Mouse (Mus musculus): ENCODE measurements around the gene Stk32c. TPM values are rescaled to one million over a fixed set of nuclear protein-coding genes. Genes with fewer than 3 reads are reported as not detected.
A peak's percentile ranks its signal among the peaks of the same experiment; 100 is the strongest.

Gene Stk32c
- polyA plus RNA-seq, 1 experiment from 2014 or later: 2.3 TPM

GRCm38 (mm10) chr7:139079141-139079540, 134.0 kb downstream of the Stk32c start:
- H3K9ac ChIP-seq (replicated peaks; ENCODE audit: low read depth, low read length): no peak overlapping the region
- H3K27ac ChIP-seq (ENCODE audit: low read length): no peak overlapping the region
- H3K4me1 ChIP-seq (replicated peaks; ENCODE audit: control insufficient read depth, insufficient read depth, low read length): peaks cover 34% of the 10 kb centered on the region
- no peak overlapping the region for H3K4me3 ChIP-seq (replicated peaks; ENCODE audit: low read length)
- H3K36me3 ChIP-seq (ENCODE audit: control insufficient read depth, insufficient read depth): no peaks in the 10 kb centered on the region
- H3K9me3 ChIP-seq (ENCODE audit: control insufficient read depth, low read length): no peaks in the 10 kb centered on the region
- H3K27me3 ChIP-seq (replicated peaks; ENCODE audit: control insufficient read depth, insufficient read depth, low read length): peaks cover 4% of the 10 kb centered on the region
- 80% methylated on average over 7 of the region's 7 CpGs for WGBS
- ATAC-seq: no peak
- H3K4me2 ChIP-seq (ENCODE audit: low read length): no peak overlapping the region

GRCm38 (mm10) chr7:139078181-139078580, 134.9 kb downstream of the Stk32c start:
- Histone ChIP-seq H3K27me3 (replicated peaks; ENCODE audit: control insufficient read depth, insufficient read depth, low read length) (peaks cover 4% of the 10 kb centered on the region), H3K27ac (ENCODE audit: low read length) (no peak overlapping the region), H3K4me2 (ENCODE audit: low read length) (no peak overlapping the region), H3K9me3 (ENCODE audit: control insufficient read depth, low read length) (no peaks in the 10 kb centered on the region), H3K4me3 (replicated peaks; ENCODE audit: low read length) (no peak overlapping the region), H3K9ac (replicated peaks; ENCODE audit: low read depth, low read length) (no peak overlapping the region), H3K36me3 (ENCODE audit: control insufficient read depth, insufficient read depth) (no peaks in the 10 kb centered on the region), H3K4me1 (replicated peaks; ENCODE audit: control insufficient read depth, insufficient read depth, low read length) (peaks cover 34% of the 10 kb centered on the region)
- 22% methylated on average over 6 of the region's 6 CpGs for WGBS
- peak; percentile 79 for ATAC-seq

GRCm38 (mm10) chr7:139077283-139077682, 135.8 kb downstream of the Stk32c start:
- peaks cover 34% of the 10 kb centered on the region for H3K4me1 ChIP-seq (replicated peaks; ENCODE audit: control insufficient read depth, insufficient read depth, low read length)
- ATAC-seq: peak; percentile 46
- H3K9ac ChIP-seq (replicated peaks; ENCODE audit: low read depth, low read length): no peak overlapping the region
- 0 out of 2 replicates have a peak overlapping the region, but pooled peaks have one; percentile 41 for H3K27ac ChIP-seq (ENCODE audit: low read length)
- peaks cover 4% of the 10 kb centered on the region for H3K27me3 ChIP-seq (replicated peaks; ENCODE audit: control insufficient read depth, insufficient read depth, low read length)
- 9% methylated on average over 7 of the region's 7 CpGs for WGBS
- H3K4me3 ChIP-seq (replicated peaks; ENCODE audit: low read length): no peak overlapping the region
- H3K9me3 ChIP-seq (ENCODE audit: control insufficient read depth, low read length): no peaks in the 10 kb centered on the region
- H3K36me3 ChIP-seq (ENCODE audit: control insufficient read depth, insufficient read depth): no peaks in the 10 kb centered on the region
- H3K4me2 ChIP-seq (ENCODE audit: low read length): no peak overlapping the region

- H3K4me1 ChIP-seq (replicated peaks; ENCODE audit: control insufficient read depth, insufficient read depth, low read length): peaks cover 34% of the 10 kb centered on the region
- no peak overlapping the region for H3K9ac ChIP-seq (replicated peaks; ENCODE audit: low read depth, low read length)
- H3K4me3 ChIP-seq (replicated peaks; ENCODE audit: low read length): no peak overlapping the region
- 18% methylated on average over 14 of the region's 14 CpGs for WGBS
- ATAC-seq: no peak
- H3K27me3 ChIP-seq (replicated peaks; ENCODE audit: control insufficient read depth, insufficient read depth, low read length): peaks cover 9% of the 10 kb centered on the region; the same call in 1 of the 2 replicates
- H3K4me2 ChIP-seq (ENCODE audit: low read length): no peak overlapping the region
- no peak overlapping the region for H3K27ac ChIP-seq (ENCODE audit: low read length)
- H3K36me3 ChIP-seq (ENCODE audit: control insufficient read depth, insufficient read depth): no peaks in the 10 kb centered on the region
- no peaks in the 10 kb centered on the region for H3K9me3 ChIP-seq (ENCODE audit: control insufficient read depth, low read length)
Measured at GRCm38 (mm10) chr7:139075054-139075794, 137.9 kb downstream of the Stk32c start.

GRCm38 (mm10) chr7:139074189-139074588, 138.9 kb downstream of the Stk32c start:
- no peak overlapping the region for H3K4me2 ChIP-seq (ENCODE audit: low read length)
- no peak for ATAC-seq
- WGBS: 38% methylated on average over 6 of the region's 6 CpGs
- peaks cover 34% of the 10 kb centered on the region for H3K4me1 ChIP-seq (replicated peaks; ENCODE audit: control insufficient read depth, insufficient read depth, low read length)
- H3K27me3 ChIP-seq (replicated peaks; ENCODE audit: control insufficient read depth, insufficient read depth, low read length): peaks cover 9% of the 10 kb centered on the region; the same call in 1 of the 2 replicates
- H3K9ac ChIP-seq (replicated peaks; ENCODE audit: low read depth, low read length): no peak overlapping the region
- no peaks in the 10 kb centered on the region for H3K36me3 ChIP-seq (ENCODE audit: control insufficient read depth, insufficient read depth)
- H3K27ac ChIP-seq (ENCODE audit: low read length): no peak overlapping the region
- no peak overlapping the region for H3K4me3 ChIP-seq (replicated peaks; ENCODE audit: low read length)
- no peaks in the 10 kb centered on the region for H3K9me3 ChIP-seq (ENCODE audit: control insufficient read depth, low read length)

- peak; percentile 81 for ATAC-seq
- H3K4me1 ChIP-seq (replicated peaks; ENCODE audit: control insufficient read depth, insufficient read depth, low read length): no peaks in the 10 kb centered on the region
- no peak overlapping the region for H3K4me2 ChIP-seq (ENCODE audit: low read length)
- H3K9ac ChIP-seq (replicated peaks; ENCODE audit: low read depth, low read length): no peak overlapping the region
- no peaks in the 10 kb centered on the region for H3K36me3 ChIP-seq (ENCODE audit: control insufficient read depth, insufficient read depth)
- H3K27me3 ChIP-seq (replicated peaks; ENCODE audit: control insufficient read depth, insufficient read depth, low read length): peaks cover 5% of the 10 kb centered on the region; the same call in 1 of the 2 replicates
- H3K4me3 ChIP-seq (replicated peaks; ENCODE audit: low read length): no peak overlapping the region
- no peak overlapping the region for H3K27ac ChIP-seq (ENCODE audit: low read length)
- 2% methylated on average over 2 of the region's 2 CpGs for WGBS
- no peaks in the 10 kb centered on the region for H3K9me3 ChIP-seq (ENCODE audit: control insufficient read depth, low read length)
Measured at GRCm38 (mm10) chr7:139068182-139068623, 144.9 kb downstream of the Stk32c start.

GRCm38 (mm10) chr7:139063406-139063805, 149.7 kb downstream of the Stk32c start:
- 53% methylated on average over 4 of the region's 4 CpGs for WGBS
- no peak overlapping the region for H3K4me3 ChIP-seq (replicated peaks; ENCODE audit: low read length)
- no peak overlapping the region for H3K9ac ChIP-seq (replicated peaks; ENCODE audit: low read depth, low read length)
- no peaks in the 10 kb centered on the region for H3K4me1 ChIP-seq (replicated peaks; ENCODE audit: control insufficient read depth, insufficient read depth, low read length)
- no peaks in the 10 kb centered on the region for H3K36me3 ChIP-seq (ENCODE audit: control insufficient read depth, insufficient read depth)
- no peak overlapping the region for H3K4me2 ChIP-seq (ENCODE audit: low read length)
- ATAC-seq: no peak
- H3K9me3 ChIP-seq (ENCODE audit: control insufficient read depth, low read length): no peaks in the 10 kb centered on the region
- H3K27ac ChIP-seq (ENCODE audit: low read length): no peak overlapping the region
- H3K27me3 ChIP-seq (replicated peaks; ENCODE audit: control insufficient read depth, insufficient read depth, low read length): no peaks in the 10 kb centered on the region; the same call in 1 of the 2 replicates

Other genes with a start within 250 kb of the Stk32c start
- 103 and 122 TPM in 2 replicates for gene Dpysl4, start 127.3 kb downstream of the Stk32c start, polyA plus RNA-seq (2015; fragmentation: Nextera tagmentation; extraction: Ambion mirVana)
- gene Lrrc27, start 319 bp downstream of the Stk32c start, polyA plus RNA-seq (2015; fragmentation: Nextera tagmentation; extraction: Ambion mirVana): 3.6 and 4.6 TPM in 2 replicates
- 5.9 and 7.7 TPM in 2 replicates for gene Pwwp2b, start 35.2 kb upstream of the Stk32c start, polyA plus RNA-seq (2015; fragmentation: Nextera tagmentation; extraction: Ambion mirVana)
- 9.3 and 11.2 TPM in 2 replicates for gene Inpp5a, start 175.8 kb upstream of the Stk32c start, polyA plus RNA-seq (2015; fragmentation: Nextera tagmentation; extraction: Ambion mirVana)

Measured in forebrain, embryonic 16.5 days (tissue).